Mouse (Mus musculus) forebrain, embryonic 16.5 days (tissue): Measurements from ENCODE around the gene Aldh1l1. TPM values are rescaled to one million over a fixed set of nuclear protein-coding genes. Genes with fewer than 3 reads are reported as not detected.

ENCODE experiments used
- ATAC-seq: fragments of 200-750 bp; cut with Nextera tagmentation; 2 replicates; pipeline ENCODE4 v1.8.0; 2017; ENCODE audit warnings: mild to moderate bottlenecking, moderate library complexity
- H3K27ac ChIP-seq: fragments of 300-500 bp; sonication (generic); 2 replicates; pipeline ENCODE4 v1.5.1; 2014; ENCODE audit warnings: low read length, control low read depth
- H3K27me3 ChIP-seq: fragments of 300-500 bp; sonication (generic); replicated peaks from 2 replicates; pipeline ENCODE4 v1.6.1; 2014; ENCODE audit warnings: low read length; ENCODE audit not compliant: control insufficient read depth, insufficient read depth
- H3K36me3 ChIP-seq: fragments of 300-500 bp; sonication (generic); 2 replicates; pipeline ENCODE4 v1.6.1; 2014; ENCODE audit not compliant: control insufficient read depth, insufficient read depth
- H3K4me1 ChIP-seq: fragments of 300-500 bp; sonication (generic); replicated peaks from 2 replicates; pipeline ENCODE4 v1.6.1; 2014; ENCODE audit warnings: low read length; ENCODE audit not compliant: control insufficient read depth, insufficient read depth
- H3K4me2 ChIP-seq: fragments of 300-500 bp; sonication (generic); 2 replicates; pipeline ENCODE4 v1.6.1; 2014; ENCODE audit warnings: mild to moderate bottlenecking, low read length, control low read depth
- H3K4me3 ChIP-seq: fragments of 300-500 bp; sonication (generic); replicated peaks from 2 replicates; pipeline ENCODE4 v1.5.1; 2014; ENCODE audit warnings: mild to moderate bottlenecking, low read length, control low read depth
- H3K9ac ChIP-seq: fragments of 300-500 bp; sonication (generic); replicated peaks from 2 replicates; pipeline ENCODE4 v1.6.1; 2014; ENCODE audit warnings: low read depth, low read length, control low read depth
- H3K9me3 ChIP-seq: fragments of 300-500 bp; sonication (generic); 2 replicates; pipeline ENCODE4 v1.6.1; 2016; ENCODE audit warnings: low read length; ENCODE audit not compliant: control insufficient read depth
- WGBS: fragments of 180-500 bp; shearing (Covaris S2); extraction: QIAGEN DNeasy Blood & Tissue Kit; methylation state at CpG from one replicate; pipeline ENCODE4 v1.1.7; 2014; 5-methylcytosine and 5-hydroxymethylcytosine counted together
- polyA plus RNA-seq: library from polyadenylated mRNA; unstranded; fragments of >200 nt; fragmentation: Nextera tagmentation; extraction: Ambion mirVana; gene quantifications from 2 replicates; pipeline ENCODE4 v1.2.1, GENCODE M21; 2015

The Aldh1l1 gene
- polyA plus RNA-seq, 1 experiment from 2014 or later, result 33.3 TPM

- Histone ChIP-seq H3K27ac (no peak overlapping the region), H3K27me3 (no peaks in the 10 kb centered on the region), H3K9ac (no peak overlapping the region), H3K9me3 (no peaks in the 10 kb centered on the region), H3K36me3 (no peaks in the 10 kb centered on the region), H3K4me3 (no peak overlapping the region), H3K4me1 (peaks cover 2% of the 10 kb centered on the region), H3K4me2 (no peak overlapping the region)
- ATAC-seq, result no peak
- WGBS, result 91% methylated on average over 5 of the region's 5 CpGs
These were observed 124.0 kb downstream of the Aldh1l1 start for GRCm38 (mm10) chr6:90610248-90610647.

DNA sequence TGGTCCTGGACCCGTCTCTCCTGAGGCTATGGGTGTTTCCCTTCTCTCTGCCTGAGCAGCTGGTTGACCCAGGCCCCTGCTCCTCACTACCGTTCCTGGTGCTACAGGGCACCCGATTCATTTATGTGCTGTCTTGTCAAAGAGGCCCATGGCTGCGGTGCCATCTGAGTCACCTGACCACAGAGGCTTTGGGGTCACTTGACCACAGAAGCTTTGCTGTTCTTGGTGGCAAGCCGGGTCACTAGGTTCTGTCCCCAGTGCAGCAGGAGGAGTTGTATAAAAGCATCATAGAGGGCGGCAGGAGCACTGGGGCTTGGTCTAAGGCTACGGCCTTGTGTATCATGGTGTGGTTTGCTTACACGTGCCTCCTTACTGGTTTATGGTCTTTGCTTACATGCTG is 127.0 kb downstream of the Aldh1l1 start:
- Histone ChIP-seq H3K9ac (no peak overlapping the region), H3K4me2 (no peak overlapping the region), H3K36me3 (no peaks in the 10 kb centered on the region), H3K9me3 (no peaks in the 10 kb centered on the region), H3K4me3 (no peak overlapping the region), H3K27ac (no peak overlapping the region), H3K4me1 (peaks cover 4% of the 10 kb centered on the region; the same call in 1 of the 2 replicates), H3K27me3 (no peaks in the 10 kb centered on the region)
- WGBS, result 88% methylated on average over 8 of the region's 8 CpGs
- ATAC-seq, result no peak

- Histone ChIP-seq H3K4me3 (no peak overlapping the region), H3K4me1 (peaks cover 4% of the 10 kb centered on the region; the same call in 1 of the 2 replicates), H3K36me3 (no peaks in the 10 kb centered on the region), H3K27me3 (no peaks in the 10 kb centered on the region), H3K9ac (no peak overlapping the region), H3K4me2 (no peak overlapping the region), H3K9me3 (no peaks in the 10 kb centered on the region), H3K27ac (no peak overlapping the region)
- ATAC-seq, result 0 out of 2 replicates have a peak, but pooled peaks have one; percentile 20
- 57% methylated on average over 7 of the region's 7 CpGs for WGBS
These were observed 129.1 kb downstream of the Aldh1l1 start for GRCm38 (mm10) chr6:90615362-90615761.

DNA sequence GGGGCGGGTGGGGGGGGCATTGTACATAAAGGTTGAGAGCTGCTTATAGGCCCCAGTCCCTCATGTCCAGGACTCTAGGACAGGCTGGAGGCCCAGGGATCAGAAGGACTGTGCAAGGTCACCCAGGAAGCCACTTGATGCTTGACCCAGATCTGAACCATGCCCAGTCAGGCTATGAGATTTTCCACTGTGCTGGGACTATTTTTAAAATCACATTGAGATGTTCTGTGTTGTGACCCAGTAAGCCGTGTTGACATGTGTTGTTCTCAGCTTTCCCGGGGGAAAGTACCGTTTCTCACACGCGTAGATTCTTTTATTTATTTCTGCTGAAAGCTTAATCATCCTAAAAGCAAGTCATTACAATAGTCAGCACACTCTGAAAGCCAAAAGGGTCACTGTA is 129.8 kb downstream of the Aldh1l1 start:
- no peaks in the 10 kb centered on the region for H3K9me3 ChIP-seq
- H3K27me3 ChIP-seq, result no peaks in the 10 kb centered on the region
- no peaks in the 10 kb centered on the region for H3K36me3 ChIP-seq
- H3K27ac ChIP-seq, result no peak overlapping the region
- WGBS, result 79% methylated on average over 6 of the region's 6 CpGs
- no peak overlapping the region for H3K9ac ChIP-seq
- no peak for ATAC-seq
- H3K4me3 ChIP-seq, result no peak overlapping the region
- no peak overlapping the region for H3K4me2 ChIP-seq
- peaks cover 4% of the 10 kb centered on the region; the same call in 1 of the 2 replicates for H3K4me1 ChIP-seq

GRCm38 (mm10) chr6:90616481-90616880 is 130.3 kb downstream of the Aldh1l1 start:
- no peaks in the 10 kb centered on the region for H3K36me3 ChIP-seq
- 84% methylated on average over 6 of the region's 6 CpGs for WGBS
- H3K9me3 ChIP-seq, result no peaks in the 10 kb centered on the region
- H3K27ac ChIP-seq, result no peak overlapping the region
- no peaks in the 10 kb centered on the region for H3K27me3 ChIP-seq
- ATAC-seq, result no peak
- H3K9ac ChIP-seq, result no peak overlapping the region
- no peak overlapping the region for H3K4me3 ChIP-seq
- no peak overlapping the region for H3K4me2 ChIP-seq
- H3K4me1 ChIP-seq, result peaks cover 4% of the 10 kb centered on the region; the same call in 1 of the 2 replicates

GRCm38 (mm10) chr6:90618274-90618673 is 132.0 kb downstream of the Aldh1l1 start:
- H3K9ac ChIP-seq, result no peak overlapping the region
- H3K36me3 ChIP-seq, result no peaks in the 10 kb centered on the region
- H3K27ac ChIP-seq, result no peak overlapping the region
- H3K9me3 ChIP-seq, result no peaks in the 10 kb centered on the region
- ATAC-seq, result no peak
- H3K4me3 ChIP-seq, result no peak overlapping the region
- H3K27me3 ChIP-seq, result no peaks in the 10 kb centered on the region
- peaks cover 4% of the 10 kb centered on the region; the same call in 1 of the 2 replicates for H3K4me1 ChIP-seq
- WGBS, result 85% methylated on average over 4 of the region's 4 CpGs
- no peak overlapping the region for H3K4me2 ChIP-seq

GRCm38 (mm10) chr6:90618821-90619636 is 132.8 kb downstream of the Aldh1l1 start:
- H3K36me3 ChIP-seq, result no peaks in the 10 kb centered on the region
- H3K9ac ChIP-seq, result no peak overlapping the region
- no peaks in the 10 kb centered on the region for H3K27me3 ChIP-seq
- no peak; the same call in 1 of the 2 replicates for ATAC-seq
- H3K9me3 ChIP-seq, result no peaks in the 10 kb centered on the region
- H3K27ac ChIP-seq, result no peak overlapping the region
- no peak overlapping the region for H3K4me3 ChIP-seq
- peaks cover 4% of the 10 kb centered on the region; the same call in 1 of the 2 replicates for H3K4me1 ChIP-seq
- H3K4me2 ChIP-seq, result no peak overlapping the region
- WGBS, result 86% methylated on average over 19 of the region's 19 CpGs

- Histone ChIP-seq H3K9me3 (no peaks in the 10 kb centered on the region), H3K4me3 (no peak overlapping the region), H3K4me1 (peaks cover 4% of the 10 kb centered on the region; the same call in 1 of the 2 replicates), H3K4me2 (no peak overlapping the region), H3K9ac (no peak overlapping the region), H3K27me3 (no peaks in the 10 kb centered on the region), H3K36me3 (no peaks in the 10 kb centered on the region), H3K27ac (no peak overlapping the region)
- 79% methylated on average over 5 of the region's 5 CpGs for WGBS
- ATAC-seq, result no peak
These were observed 133.7 kb downstream of the Aldh1l1 start for GRCm38 (mm10) chr6:90619936-90620335.

DNA sequence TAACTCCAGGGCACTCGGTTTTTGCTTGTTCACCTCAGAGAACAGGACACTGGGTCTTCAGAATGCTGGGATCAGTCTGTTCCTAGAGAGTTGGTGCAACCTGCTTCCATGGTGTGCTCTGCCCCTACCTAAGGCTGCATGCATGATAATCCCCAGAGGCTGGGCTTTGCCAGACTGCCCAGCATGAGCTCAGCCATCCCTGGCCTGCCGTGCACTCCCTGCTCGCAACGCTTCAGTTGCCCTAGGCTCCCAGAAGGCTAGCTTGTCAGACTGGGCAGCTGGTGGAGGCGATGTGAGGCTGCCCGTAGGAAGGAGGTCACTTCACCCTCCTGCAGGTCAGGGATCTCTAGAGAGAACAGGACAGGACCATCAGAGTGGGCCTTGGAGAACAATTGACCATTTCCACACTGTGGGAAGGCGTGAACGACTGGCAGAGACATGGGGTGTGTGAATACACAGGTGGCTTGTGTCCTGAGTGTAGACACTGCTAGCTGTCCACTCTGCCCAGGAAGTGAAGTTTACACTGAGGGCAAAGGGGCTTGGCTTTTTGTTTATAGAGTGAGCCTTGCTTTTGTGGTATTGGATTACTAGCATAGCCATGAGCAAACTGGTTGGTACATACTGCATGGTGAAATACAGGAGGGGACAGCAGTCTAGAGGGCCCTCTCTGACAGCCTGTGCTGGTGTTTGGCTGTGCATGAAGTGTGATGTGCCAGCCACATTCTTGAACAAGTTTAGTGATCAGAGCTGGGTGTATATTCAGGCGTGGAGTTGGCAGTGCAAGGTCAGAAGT is 134.8 kb downstream of the Aldh1l1 start:
- Histone ChIP-seq H3K4me1 (no peaks in the 10 kb centered on the region), H3K27me3 (no peaks in the 10 kb centered on the region), H3K9ac (no peak overlapping the region), H3K9me3 (no peaks in the 10 kb centered on the region), H3K36me3 (no peaks in the 10 kb centered on the region), H3K4me3 (no peak overlapping the region), H3K27ac (no peak overlapping the region), H3K4me2 (no peak overlapping the region)
- no peak for ATAC-seq
- 51% methylated on average over 9 of the region's 9 CpGs for WGBS
